Comparison of ENCODE assay signal across 23 mouse cellular contexts in the genomic region with DNA sequence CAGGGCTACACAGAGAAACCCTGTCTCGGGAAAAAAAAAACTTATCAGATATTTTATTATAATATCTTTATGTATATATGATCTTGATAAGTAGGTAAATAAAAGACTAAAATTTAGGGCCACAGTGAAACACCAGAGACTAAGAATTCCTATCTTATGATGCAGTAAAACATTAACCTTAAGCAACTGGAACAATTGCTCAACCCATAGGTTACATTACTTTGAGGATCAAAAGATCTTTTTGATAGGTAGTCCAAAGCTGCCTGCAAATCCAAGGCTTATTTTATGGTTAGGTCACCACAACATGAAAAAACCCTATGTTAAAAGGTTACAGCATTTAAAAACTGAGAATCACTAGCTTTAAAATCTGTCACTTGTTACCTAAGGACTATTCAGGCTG. TPM values are rescaled to one million over a fixed set of nuclear protein-coding genes. Genes with fewer than 3 reads are reported as not detected.
DNase-seq lines count a peak whose midpoint lies in the region; ATAC-seq and TF ChIP-seq lines count a peak whose summit lies in the region.
"Had no signal": no experiment of that assay in that cellular context is flagged by ENCODE, and none has a peak within 500 bp of the region (broad histone marks: within the 10 kb centered on the region; RNA-seq: fewer than 3 reads in every experiment).

No protein-coding gene starts in this region.

- no peak overlapping the region for H3K4me3 ChIP-seq in intestine, embryonic 15.5 days (replicated peaks)
- no peak overlapping the region for H3K4me3 ChIP-seq in intestine, postnatal 0 days (ENCODE audit: low read depth, low read length)
- peak overlapping the region; percentile 43; the same call in 1 of the 2 replicates for H3K4me3 ChIP-seq in liver, adult 2 months (ENCODE audit: insufficient read depth, low read depth, low read length)
- H3K4me3 ChIP-seq in liver, embryonic 16.5 days (ENCODE audit: low read depth, low read length) = no peak overlapping the region
- H3K4me3 ChIP-seq in liver, embryonic 12.5 days = no peak overlapping the region
- H3K4me3 ChIP-seq in intestine, embryonic 16.5 days (ENCODE audit: low read length) = no peak overlapping the region

- no peaks in the 10 kb centered on the region for H3K9me3 ChIP-seq in intestine, embryonic 15.5 days
- H3K9me3 ChIP-seq in intestine, postnatal 0 days (ENCODE audit: control insufficient read depth) = no peaks in the 10 kb centered on the region
- H3K9me3 ChIP-seq in liver, embryonic 16.5 days (replicated peaks; ENCODE audit: control insufficient read depth, low read length) = no peaks in the 10 kb centered on the region
- H3K9me3 ChIP-seq in liver, embryonic 12.5 days (replicated peaks) = no peaks in the 10 kb centered on the region
- no peaks in the 10 kb centered on the region for H3K9me3 ChIP-seq in intestine, embryonic 16.5 days (ENCODE audit: control insufficient read depth, low read length)
- H3K9me3 ChIP-seq: G1E had no signal

- no peak overlapping the region for H3K9ac ChIP-seq in intestine, embryonic 15.5 days
- no peak overlapping the region for H3K9ac ChIP-seq in intestine, postnatal 0 days (ENCODE audit: low read depth, low read length)
- H3K9ac ChIP-seq in liver, adult 2 months (ENCODE audit: low read depth, low read length) = no peak overlapping the region
- H3K9ac ChIP-seq in liver, embryonic 16.5 days (ENCODE audit: low read depth, low read length) = no peak overlapping the region
- no peak overlapping the region for H3K9ac ChIP-seq in liver, embryonic 12.5 days
- H3K9ac ChIP-seq in intestine, embryonic 16.5 days (ENCODE audit: low read depth, low read length) = no peak overlapping the region

- no peaks in the 10 kb centered on the region for H3K27me3 ChIP-seq in intestine, embryonic 15.5 days (replicated peaks)
- no peaks in the 10 kb centered on the region for H3K27me3 ChIP-seq in intestine, postnatal 0 days (replicated peaks; ENCODE audit: control insufficient read depth, insufficient read depth, low read length)
- H3K27me3 ChIP-seq in liver, adult 2 months (ENCODE audit: control insufficient read depth, insufficient read depth, low read length) = no peaks in the 10 kb centered on the region
- no peaks in the 10 kb centered on the region for H3K27me3 ChIP-seq in liver, embryonic 16.5 days (ENCODE audit: control insufficient read depth, insufficient read depth, low read depth, low read length)
- no peaks in the 10 kb centered on the region for H3K27me3 ChIP-seq in liver, embryonic 12.5 days (replicated peaks)
- H3K27me3 ChIP-seq in intestine, embryonic 16.5 days (replicated peaks; ENCODE audit: control insufficient read depth, insufficient read depth, low read length) = no peaks in the 10 kb centered on the region
- H3K27me3 ChIP-seq: CH12.LX, Patski had no signal

- peak; percentile 88 for DNase-seq in liver, adult 2 months (ENCODE audit: extremely low read depth, low read depth, low spot score)
- DNase-seq in liver = no peak
- DNase-seq in urinary bladder, adult 18-20 months (ENCODE audit: low spot score in 2 of 2) = no peak
- DNase-seq: adrenal gland, adult 2 months; adrenal gland, adult 8-10 months; adrenal gland, postnatal 10 days; adrenal gland, postnatal 14 days; adrenal gland, postnatal 25 days; adrenal gland, postnatal 36 days; B cell, adult 2 months; cerebellum, adult 11 months; cerebellum, adult 11-12 months had no signal

- peaks cover 4% of the 10 kb centered on the region; the same call in 1 of the 2 replicates for H3K79me2 ChIP-seq in liver, adult 2 months (ENCODE audit: control insufficient read depth, insufficient read depth, low read length)

- TF ChIP-seq POLR2A in liver, adult 2 months (IDR thresholded peaks at IDR 0.05; ENCODE audit: extremely low read depth, insufficient read depth, low read length) = no peak

- TF ChIP-seq CTCF in intestine, postnatal 0 days (IDR thresholded peaks at IDR 0.05; ENCODE audit: low read depth) = no peak
- TF ChIP-seq CTCF in liver, adult 2 months (IDR thresholded peaks at IDR 0.05; ENCODE audit: low read depth, low read length) = no peak

- H3K4me1 ChIP-seq in intestine, embryonic 15.5 days (replicated peaks) = no peaks in the 10 kb centered on the region
- no peaks in the 10 kb centered on the region for H3K4me1 ChIP-seq in intestine, postnatal 0 days (replicated peaks; ENCODE audit: control insufficient read depth, insufficient read depth, low read length)
- peaks cover 5% of the 10 kb centered on the region for H3K4me1 ChIP-seq in liver, adult 2 months (ENCODE audit: control insufficient read depth, insufficient read depth, low read length)
- no peaks in the 10 kb centered on the region for H3K4me1 ChIP-seq in liver, embryonic 16.5 days (ENCODE audit: control insufficient read depth, low read depth, low read length)
- H3K4me1 ChIP-seq in liver, embryonic 12.5 days = no peaks in the 10 kb centered on the region
- no peaks in the 10 kb centered on the region for H3K4me1 ChIP-seq in intestine, embryonic 16.5 days (ENCODE audit: control insufficient read depth, insufficient read depth, low read length)

- WGBS in intestine, embryonic 15.5 days = 45% methylated on average over 1 of the region's 1 CpGs
- WGBS in intestine, postnatal 0 days = 36% methylated on average over 1 of the region's 1 CpGs
- WGBS in liver, adult 2 months = 21% methylated on average over 1 of the region's 1 CpGs
- WGBS in liver, embryonic 16.5 days (ENCODE audit: insufficient replicate concordance) = 40% methylated on average over 1 of the region's 1 CpGs
- WGBS in liver, embryonic 12.5 days (ENCODE audit: insufficient replicate concordance) = 44% methylated on average over 1 of the region's 1 CpGs
- 48% methylated on average over 1 of the region's 1 CpGs for WGBS in intestine, embryonic 16.5 days

- no peak overlapping the region for H3K27ac ChIP-seq in intestine, embryonic 15.5 days
- H3K27ac ChIP-seq in intestine, postnatal 0 days (ENCODE audit: low read depth, low read length) = no peak overlapping the region
- peak overlapping the region; percentile 47 for H3K27ac ChIP-seq in liver, adult 2 months (replicated peaks; ENCODE audit: insufficient read depth, low read depth, low read length)
- no peak overlapping the region for H3K27ac ChIP-seq in liver, embryonic 16.5 days (ENCODE audit: low read length)
- H3K27ac ChIP-seq in liver, embryonic 12.5 days = no peak overlapping the region
- H3K27ac ChIP-seq in intestine, embryonic 16.5 days (ENCODE audit: low read length) = no peak overlapping the region

- peak; percentile 54; the same call in 1 of the 2 replicates for ATAC-seq in intestine, embryonic 15.5 days
- no peak for ATAC-seq in intestine, postnatal 0 days
- ATAC-seq in liver, embryonic 16.5 days (ENCODE audit: low read depth) = peak; percentile 32; the same call in 1 of the 2 replicates
- no peak for ATAC-seq in liver, embryonic 12.5 days
- 0 out of 2 replicates have a peak, but pooled peaks have one; percentile 53 for ATAC-seq in intestine, embryonic 16.5 days
- ATAC-seq: activated CD4-positive, CD25-positive, alpha-beta regulatory T cell, adult 4 months; CD4-positive, CD25-positive, alpha-beta regulatory T cell, adult 4 months; Patski had no signal

- H3K4me2 ChIP-seq in intestine, embryonic 15.5 days (replicated peaks) = no peak overlapping the region
- H3K4me2 ChIP-seq in intestine, postnatal 0 days (replicated peaks; ENCODE audit: low read depth) = no peak overlapping the region
- no peak overlapping the region for H3K4me2 ChIP-seq in liver, embryonic 16.5 days (ENCODE audit: low read depth, low read length)
- no peak overlapping the region for H3K4me2 ChIP-seq in liver, embryonic 12.5 days
- H3K4me2 ChIP-seq in intestine, embryonic 16.5 days (ENCODE audit: low read depth, low read length) = no peak overlapping the region

- H3K36me3 ChIP-seq in intestine, embryonic 15.5 days = peaks cover 9% of the 10 kb centered on the region; the same call in 1 of the 2 replicates
- H3K36me3 ChIP-seq in intestine, postnatal 0 days (ENCODE audit: control insufficient read depth, insufficient read depth) = peaks cover 12% of the 10 kb centered on the region
- peaks cover 19% of the 10 kb centered on the region for H3K36me3 ChIP-seq in liver, adult 2 months (ENCODE audit: control insufficient read depth, insufficient read depth, low read length)
- peaks cover 7% of the 10 kb centered on the region for H3K36me3 ChIP-seq in liver, embryonic 16.5 days (ENCODE audit: control insufficient read depth, insufficient read depth)
- peaks cover 19% of the 10 kb centered on the region for H3K36me3 ChIP-seq in liver, embryonic 12.5 days
- H3K36me3 ChIP-seq in intestine, embryonic 16.5 days (ENCODE audit: control insufficient read depth, insufficient read depth, low read length) = peaks cover 6% of the 10 kb centered on the region; the same call in 1 of the 2 replicates

RNA-seq across cellular contexts. Expression of gene Trim28, which starts 2.7 kb away (rescaled TPM):
- 218 and 244 TPM in 2 replicates for polyA plus RNA-seq in intestine, embryonic 15.5 days (2015; fragmentation: Nextera tagmentation; extraction: Ambion mirVana)
- polyA plus RNA-seq in intestine, postnatal 0 days (2015; fragmentation: Nextera tagmentation; extraction: Ambion mirVana) = 82.8 and 85.3 TPM in 2 replicates
- total RNA-seq in liver, adult 2 months (2014; rRNA removed) = 67.7 and 69.4 TPM in 2 replicates
- polyA plus RNA-seq in liver, adult 2 months (2012; rRNA removed) = 98.0 and 114 TPM in 2 replicates
- 50.0 and 57.9 TPM in 2 replicates for polyA plus RNA-seq in liver, embryonic 16.5 days (2015; fragmentation: Nextera tagmentation; extraction: Ambion mirVana)
- polyA plus RNA-seq in liver, embryonic 12.5 days (2016; fragmentation: Nextera tagmentation; extraction: Ambion mirVana) = 201 and 203 TPM in 2 replicates
- 116 and 131 TPM in 2 replicates for polyA plus RNA-seq in intestine, embryonic 16.5 days (2015; fragmentation: Nextera tagmentation; extraction: Ambion mirVana)

RNA-seq across cellular contexts. Expression of gene Slc27a5, which starts 3.6 kb away (rescaled TPM):
- 0.41 and 0.53 TPM in 2 replicates for polyA plus RNA-seq in intestine, embryonic 15.5 days (2015; fragmentation: Nextera tagmentation; extraction: Ambion mirVana)
- polyA plus RNA-seq in intestine, postnatal 0 days (2015; fragmentation: Nextera tagmentation; extraction: Ambion mirVana) = 0.18 and 0.22 TPM in 2 replicates
- 1,289 and 1,401 TPM in 2 replicates for total RNA-seq in liver, adult 2 months (2014; rRNA removed)
- polyA plus RNA-seq in liver, adult 2 months (2012; rRNA removed) = 1,497 and 1,713 TPM in 2 replicates
- 23.6 and 26.5 TPM in 2 replicates for polyA plus RNA-seq in liver, embryonic 16.5 days (2015; fragmentation: Nextera tagmentation; extraction: Ambion mirVana)
- polyA plus RNA-seq in liver, embryonic 12.5 days (2016; fragmentation: Nextera tagmentation; extraction: Ambion mirVana) = 1.3 and 1.5 TPM in 2 replicates
- polyA plus RNA-seq in intestine, embryonic 16.5 days (2015; fragmentation: Nextera tagmentation; extraction: Ambion mirVana) = 0.84 and 0.89 TPM in 2 replicates
- total RNA-seq: adrenal gland, postnatal 25 days; MEL had no signal
- polyA plus RNA-seq: G1E had no signal

RNA-seq across cellular contexts. Expression of gene Zbtb45, which starts 8.2 kb away (rescaled TPM):
- 20.7 and 21.2 TPM in 2 replicates for polyA plus RNA-seq in intestine, embryonic 15.5 days (2015; fragmentation: Nextera tagmentation; extraction: Ambion mirVana)
- polyA plus RNA-seq in intestine, postnatal 0 days (2015; fragmentation: Nextera tagmentation; extraction: Ambion mirVana) = 11.2 and 11.6 TPM in 2 replicates
- total RNA-seq in liver, adult 2 months (2014; rRNA removed) = 0.28 and 1.2 TPM in 2 replicates
- polyA plus RNA-seq in liver, adult 2 months (2012; rRNA removed) = 4.5 TPM in 2 replicates
- 10.0 and 11.4 TPM in 2 replicates for polyA plus RNA-seq in liver, embryonic 16.5 days (2015; fragmentation: Nextera tagmentation; extraction: Ambion mirVana)
- polyA plus RNA-seq in liver, embryonic 12.5 days (2016; fragmentation: Nextera tagmentation; extraction: Ambion mirVana) = 16.2 and 20.0 TPM in 2 replicates
- polyA plus RNA-seq in intestine, embryonic 16.5 days (2015; fragmentation: Nextera tagmentation; extraction: Ambion mirVana) = 22.2 and 23.2 TPM in 2 replicates

RNA-seq across cellular contexts. Expression of gene Zfp446, which starts 23.9 kb away (rescaled TPM):
- 6.7 and 6.8 TPM in 2 replicates for polyA plus RNA-seq in intestine, embryonic 15.5 days (2015; fragmentation: Nextera tagmentation; extraction: Ambion mirVana)
- polyA plus RNA-seq in intestine, postnatal 0 days (2015; fragmentation: Nextera tagmentation; extraction: Ambion mirVana) = 2.5 and 2.6 TPM in 2 replicates
- 1.3 and 1.4 TPM in 2 replicates for total RNA-seq in liver, adult 2 months (2014; rRNA removed)
- 1.9 and 3.6 TPM in 2 replicates for polyA plus RNA-seq in liver, adult 2 months (2012; rRNA removed)
- 2.9 TPM in 2 replicates for polyA plus RNA-seq in liver, embryonic 16.5 days (2015; fragmentation: Nextera tagmentation; extraction: Ambion mirVana)
- 5.4 and 5.7 TPM in 2 replicates for polyA plus RNA-seq in liver, embryonic 12.5 days (2016; fragmentation: Nextera tagmentation; extraction: Ambion mirVana)
- polyA plus RNA-seq in intestine, embryonic 16.5 days (2015; fragmentation: Nextera tagmentation; extraction: Ambion mirVana) = 5.9 and 6.1 TPM in 2 replicates

RNA-seq across cellular contexts. Expression of gene Chmp2a, which starts 33.0 kb away (rescaled TPM):
- 162 and 177 TPM in 2 replicates for polyA plus RNA-seq in intestine, embryonic 15.5 days (2015; fragmentation: Nextera tagmentation; extraction: Ambion mirVana)
- 323 and 329 TPM in 2 replicates for polyA plus RNA-seq in intestine, postnatal 0 days (2015; fragmentation: Nextera tagmentation; extraction: Ambion mirVana)
- 109 and 149 TPM in 2 replicates for total RNA-seq in liver, adult 2 months (2014; rRNA removed)
- polyA plus RNA-seq in liver, adult 2 months (2012; rRNA removed) = 62.8 and 76.5 TPM in 2 replicates
- polyA plus RNA-seq in liver, embryonic 16.5 days (2015; fragmentation: Nextera tagmentation; extraction: Ambion mirVana) = 119 and 122 TPM in 2 replicates
- polyA plus RNA-seq in liver, embryonic 12.5 days (2016; fragmentation: Nextera tagmentation; extraction: Ambion mirVana) = 133 and 134 TPM in 2 replicates
- polyA plus RNA-seq in intestine, embryonic 16.5 days (2015; fragmentation: Nextera tagmentation; extraction: Ambion mirVana) = 199 and 202 TPM in 2 replicates

Comparison
In these comparisons a context has a peak if more than half of its experiments do, and no peak if none do; other contexts are left out.
1. ATAC-seq: peak in intestine, embryonic 15.5 days (single experiment), liver, embryonic 16.5 days (single experiment) and intestine, embryonic 16.5 days (single experiment); none in intestine, postnatal 0 days (single experiment) and liver, embryonic 12.5 days (single experiment).
2. RNA of gene Slc27a5, which starts 3.6 kb away (polyA plus RNA-seq): 1,497 to 1,713 TPM in liver, adult 2 months; 23.6 to 26.5 TPM in liver, embryonic 16.5 days, 1.3 to 1.5 TPM in liver, embryonic 12.5 days, 0.84 to 0.89 TPM in intestine, embryonic 16.5 days, 0.41 to 0.53 TPM in intestine, embryonic 15.5 days and 0.18 to 0.22 TPM in intestine, postnatal 0 days; every median in the first group is over 10 times any median in the second.